Mouse (Mus musculus) olfactory bulb, adult 2 months (tissue): ENCODE measurements around the gene Prc1.

ENCODE experiments used
- CTCF ChIP-seq: fragments of 200-500 bp; IDR thresholded peaks from 2 replicates; pipeline ENCODE4 v1.5.1; 2012; ENCODE audit warnings: low read depth, mild to moderate bottlenecking, low read length, moderate library complexity; ENCODE audit not compliant: insufficient read depth
- POLR2A ChIP-seq: fragments of 200-500 bp; IDR thresholded peaks from 2 replicates; pipeline ENCODE4 v1.6.1; 2012; ENCODE audit warnings: mild to moderate bottlenecking, low read depth, low read length, moderate library complexity; ENCODE audit not compliant: insufficient read depth

- TF ChIP-seq POLR2A, result no peak
- TF ChIP-seq CTCF, result no peak
These were observed 2.2 kb downstream of the Prc1 start for GRCm38 (mm10) chr7:80296462-80296861.
